Mouse (Mus musculus) heart, postnatal 0 days (tissue): ENCODE measurements around the gene Ccdc39.

Source experiments
- CTCF ChIP-seq: IDR thresholded peaks from 2 replicates; pipeline ENCODE4 v1.5.1; 2016; ENCODE audit warnings: antibody characterized with exemption, control low read depth, low read depth
- EP300 ChIP-seq: IDR thresholded peaks from 2 replicates; pipeline ENCODE4 v1.6.1; 2016; ENCODE audit warnings: antibody characterized with exemption, low read depth

DNA sequence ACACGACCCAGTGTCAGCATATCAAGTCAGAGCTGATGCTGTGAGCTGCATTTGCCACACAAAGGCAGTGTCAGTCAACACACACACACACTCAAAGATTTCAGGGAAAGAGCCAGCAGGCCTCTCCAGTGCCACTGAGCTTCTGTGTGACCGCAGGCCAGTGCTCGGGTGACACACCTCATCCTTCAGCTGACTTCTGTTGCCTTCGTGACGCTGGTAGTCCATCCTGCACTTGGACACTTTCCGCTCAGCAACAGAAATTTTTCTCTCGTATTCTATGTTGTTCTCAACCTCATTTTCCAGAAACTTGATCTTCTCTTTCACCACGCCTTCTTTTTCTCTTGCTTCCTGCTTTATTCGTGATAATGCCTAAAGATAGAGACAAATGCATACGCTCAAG lies 11.8 kb downstream of the Ccdc39 start:
- TF ChIP-seq CTCF (no peak), EP300 (no peak)
